Mouse (Mus musculus) bone marrow macrophage, adult 2 months (primary cell): ENCODE measurements around the gene Cpm.

ENCODE experiments used
- CTCF ChIP-seq: IDR thresholded peaks from 2 replicates; pipeline ENCODE4 v1.5.1; 2012; ENCODE audit warnings: low read depth, mild to moderate bottlenecking, low read length, moderate library complexity
- POLR2A ChIP-seq: IDR thresholded peaks from 2 replicates; pipeline ENCODE4 v1.6.1; 2012; ENCODE audit warnings: mild to moderate bottlenecking, low read depth, low read length, borderline replicate concordance

DNA sequence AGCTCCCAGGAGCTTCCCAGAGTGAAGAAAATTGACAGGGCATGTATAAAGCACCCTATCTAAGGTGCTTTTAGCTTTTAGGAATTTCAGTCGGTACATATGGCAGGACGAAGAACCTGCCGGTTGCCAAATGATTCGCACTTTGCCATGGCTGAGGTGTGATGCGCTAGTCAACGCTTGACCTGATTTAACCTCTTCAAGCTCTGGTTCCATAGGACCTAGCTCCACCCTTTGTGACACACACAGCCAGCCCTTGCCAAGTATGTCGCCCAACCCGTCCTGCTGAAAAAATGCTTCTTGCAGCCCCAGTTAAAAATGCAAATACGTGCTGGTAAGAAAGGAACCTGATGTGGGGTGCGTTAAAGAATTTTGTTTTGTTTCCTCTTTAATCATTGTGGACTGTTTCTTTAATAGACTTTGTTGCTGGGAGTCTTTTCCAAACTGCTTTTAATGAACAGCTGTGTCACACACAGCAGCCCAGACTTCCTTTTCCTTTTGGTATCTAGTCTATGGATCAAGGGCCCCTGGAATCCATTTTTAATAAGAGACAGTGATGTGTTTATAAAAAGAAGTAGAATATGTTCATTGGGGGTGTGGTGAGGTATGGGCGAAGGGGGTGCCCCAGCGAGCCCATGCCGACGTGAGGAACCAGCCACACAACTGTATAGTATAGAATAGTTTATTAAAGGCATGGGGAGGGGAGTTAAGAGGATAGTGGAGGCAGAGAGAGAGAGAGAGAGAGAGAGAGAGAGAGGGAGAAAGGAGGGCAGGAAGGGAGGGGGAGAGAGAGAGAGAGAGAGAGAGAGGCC lies 34.0 kb downstream of the Cpm start:
- TF ChIP-seq CTCF (no peak), POLR2A (no peak)
